Mouse (Mus musculus) frontal cortex, adult (tissue): ENCODE data around the gene Golga5.
A peak's percentile ranks its signal among the peaks of the same experiment; 100 is the strongest.

Experiments used
- ATAC-seq: cut with Nextera tagmentation; 2 replicates; pipeline ENCODE4 v1.9.2; 2017; ENCODE audit warnings: mild to moderate bottlenecking, moderate library complexity, mixed read lengths; ENCODE audit not compliant: low TSS enrichment

Golga5 gene

GRCm38 (mm10) chr12:102511363-102511762 lies 42.4 kb downstream of the Golga5 start:
- no peak; the same call in 1 of the 2 replicates for ATAC-seq

DNA sequence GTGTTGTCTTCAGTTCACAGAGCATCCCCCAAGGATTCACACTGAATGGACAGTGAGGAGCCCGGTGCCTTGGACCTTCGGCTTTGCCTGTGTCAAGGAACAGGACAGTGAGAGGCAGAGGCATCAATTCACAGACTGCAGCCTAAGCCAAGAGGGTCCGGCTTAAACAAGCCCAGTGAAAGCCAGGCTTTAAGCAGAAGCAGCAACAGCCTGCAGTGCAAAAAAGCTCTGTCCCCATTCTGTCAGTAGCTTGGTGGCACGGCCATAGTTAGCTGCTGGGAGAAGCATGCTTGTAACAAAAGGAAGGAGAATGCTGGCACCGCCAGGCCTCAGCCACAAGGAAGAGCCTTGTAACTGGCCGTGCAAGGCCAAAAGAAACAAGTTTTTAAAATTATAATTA lies 45.2 kb downstream of the Golga5 start:
- ATAC-seq: no peak

DNA sequence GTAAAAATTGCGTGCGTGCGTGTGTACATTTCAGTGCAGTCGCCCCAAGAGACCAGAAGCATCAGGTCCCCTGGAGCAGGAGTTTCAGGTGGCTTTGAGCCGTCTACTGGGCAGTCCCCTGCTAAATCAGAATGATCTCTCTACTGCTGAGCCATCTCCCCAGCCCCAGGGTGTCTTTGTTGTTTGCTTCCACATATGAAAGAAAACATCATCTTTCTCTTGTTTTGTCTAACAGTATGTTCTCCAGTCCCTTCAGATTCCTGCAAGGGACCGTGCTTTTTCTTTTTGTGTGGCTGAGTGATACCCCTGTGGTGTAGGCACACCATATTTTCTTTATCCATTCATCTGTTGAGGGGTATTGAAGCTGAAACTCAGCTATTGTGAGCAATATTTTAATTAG lies 45.8 kb downstream of the Golga5 start:
- no peak for ATAC-seq

DNA sequence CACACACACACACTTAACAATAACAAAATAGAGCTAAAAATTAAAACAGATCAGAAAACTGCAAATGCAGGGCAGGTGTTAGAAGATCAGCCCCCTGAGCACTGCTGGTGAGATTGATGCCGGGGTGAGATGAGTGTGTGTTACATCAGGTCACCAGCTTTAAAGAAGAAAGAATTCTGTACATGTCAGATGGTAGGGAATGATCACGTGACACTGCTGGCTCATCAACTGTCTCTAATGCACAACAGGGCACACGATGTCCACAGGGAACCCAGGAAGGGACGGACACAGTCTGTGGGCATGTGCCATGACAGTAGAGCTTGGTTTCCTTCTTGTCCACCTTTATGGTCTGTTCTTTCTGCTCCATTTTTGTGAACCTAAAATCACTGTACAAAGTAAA lies 47.2 kb downstream of the Golga5 start:
- no peak for ATAC-seq

- no peak for ATAC-seq
Observed at GRCm38 (mm10) chr12:102517647-102518046, 48.7 kb downstream of the Golga5 start.

DNA sequence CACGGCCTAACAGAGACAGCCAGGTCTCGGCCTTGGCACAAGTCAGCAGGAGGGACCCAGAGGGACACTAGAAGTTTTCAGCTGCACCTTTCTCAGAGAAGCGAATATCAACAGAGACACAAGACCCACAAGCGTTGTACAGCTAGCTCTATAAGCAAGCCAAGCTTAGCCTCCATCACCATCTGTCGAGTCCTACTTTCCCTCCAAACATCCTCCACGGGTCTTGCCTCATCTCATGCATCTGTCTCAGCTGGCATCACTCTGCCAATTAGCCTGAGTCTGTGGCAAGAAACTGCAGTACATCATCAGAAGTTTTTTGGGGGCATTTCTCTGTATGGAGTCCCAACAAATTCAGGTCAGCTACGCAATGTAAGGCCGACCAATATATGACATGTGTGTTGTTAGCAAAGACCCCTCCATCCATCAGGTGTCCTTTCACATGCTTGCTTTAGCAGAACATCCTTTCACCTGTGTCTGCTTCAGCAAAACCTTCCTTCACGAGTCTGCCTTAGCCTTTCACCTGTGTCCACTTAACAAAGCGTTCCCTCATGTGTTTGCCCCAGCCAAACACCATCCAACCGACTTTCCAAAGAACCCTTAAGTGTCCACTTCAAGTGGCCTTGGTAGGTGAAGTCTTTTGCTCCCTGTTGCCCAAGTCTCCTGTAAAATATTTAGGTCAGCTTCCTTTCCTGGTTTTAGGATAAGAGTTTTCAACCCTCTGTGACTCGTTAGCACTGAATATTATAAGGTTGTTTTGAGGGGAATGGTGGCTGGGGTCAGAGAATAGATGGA lies 51.2 kb downstream of the Golga5 start:
- ATAC-seq: peak; percentile 77

GRCm38 (mm10) chr12:102521777-102522319 lies 52.9 kb downstream of the Golga5 start:
- ATAC-seq: no peak

GRCm38 (mm10) chr12:102524216-102524615 lies 55.3 kb downstream of the Golga5 start:
- no peak for ATAC-seq

DNA sequence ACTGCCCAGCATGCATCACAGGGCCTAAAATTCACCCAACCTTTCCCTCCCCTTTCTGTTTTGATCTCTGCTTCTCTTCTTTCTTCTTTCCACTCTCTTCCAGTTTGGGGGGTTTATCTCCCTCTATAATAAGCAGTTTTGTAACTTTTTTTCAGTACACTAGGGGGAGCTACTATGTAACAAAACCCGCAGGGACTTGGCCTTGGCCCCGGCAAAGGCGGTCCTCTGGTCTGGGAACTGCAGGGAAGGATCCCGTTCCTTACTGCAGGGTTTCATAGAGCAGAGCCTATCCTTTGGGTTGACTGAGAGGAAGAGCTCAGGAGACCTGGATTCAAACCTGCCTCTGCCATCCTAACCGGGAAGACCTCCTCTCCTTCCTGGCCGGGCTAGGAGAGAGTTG lies 55.8 kb downstream of the Golga5 start:
- ATAC-seq: peak; percentile 64

- ATAC-seq: no peak
Observed at GRCm38 (mm10) chr12:102527989-102528388, 59.1 kb downstream of the Golga5 start.

- no peak for ATAC-seq
Observed at GRCm38 (mm10) chr12:102535796-102536195, 66.9 kb downstream of the Golga5 start.

DNA sequence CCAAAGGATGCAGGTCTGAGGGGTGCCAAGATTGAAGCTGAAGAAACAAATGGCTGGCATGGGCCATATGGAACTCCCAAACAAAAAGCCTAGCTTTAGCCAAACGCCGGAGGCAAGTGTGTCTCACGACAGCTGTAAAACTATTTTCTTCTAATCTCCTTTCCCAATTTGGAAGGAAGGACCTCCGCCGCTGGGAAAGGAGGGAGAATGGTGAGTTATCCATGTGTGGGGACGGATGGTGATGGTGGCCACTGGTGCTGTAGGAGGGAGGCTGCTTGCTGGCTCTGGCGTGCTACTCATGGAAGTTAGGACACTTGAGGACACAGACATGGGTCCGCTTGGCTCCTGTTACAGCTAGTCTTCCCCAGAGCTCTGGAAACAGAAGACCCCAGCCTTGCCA lies 71.3 kb downstream of the Golga5 start:
- peak; percentile 88 for ATAC-seq

DNA sequence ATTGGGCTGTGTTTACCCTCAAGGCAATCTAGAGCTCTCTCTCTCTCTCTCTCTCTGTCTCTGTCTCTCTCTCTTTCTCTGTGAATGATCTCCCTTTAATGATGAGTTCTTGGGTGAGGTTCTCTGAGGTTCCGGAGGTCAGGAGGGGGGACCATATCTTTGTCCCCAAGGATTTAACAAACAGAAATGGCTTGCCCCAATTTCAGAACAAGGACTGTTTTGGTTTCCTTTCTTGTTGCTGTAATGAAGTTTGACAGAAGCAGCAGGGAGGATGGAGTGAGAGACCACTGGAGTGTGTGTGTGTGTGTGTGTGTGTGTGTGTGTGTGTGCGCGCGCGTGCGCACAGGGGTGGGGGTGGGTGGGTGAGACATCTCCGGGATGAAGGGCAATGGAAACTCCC lies 72.2 kb downstream of the Golga5 start:
- no peak for ATAC-seq

GRCm38 (mm10) chr12:102545122-102545521 lies 76.2 kb downstream of the Golga5 start:
- ATAC-seq: no peak
